Mouse (Mus musculus): ENCODE results near the gene Tmcc3. TPM values are rescaled to one million over a fixed set of nuclear protein-coding genes. Genes with fewer than 3 reads are reported as not detected.

Gene Tmcc3
- total and polyA plus RNA-seq, 3 experiments, result 11.3 to 30.1 (median 23.1) TPM

GRCm38 (mm10) chr10:94520306-94521106 lies 208.8 kb downstream of the Tmcc3 start:
- H3K27me3 ChIP-seq (replicated peaks), result no peaks in the 10 kb centered on the region
- no peak overlapping the region for H3K4me2 ChIP-seq (ENCODE audit: insufficient read depth, low read depth, poor library complexity, severe bottlenecking)
- dilution Hi-C loops (cut with MboI; ENCODE audit: extremely low pct_ligation_motif_present, extremely low pct_unique_long_range_greater_than_20kb, low sequenced_read_pairs) (no loop called here), in situ Hi-C loops (cut with MboI; ENCODE audit: low pct_ligation_motif_present, low pct_unique_long_range_greater_than_20kb, low sequenced_read_pairs) (no loop called here)
- H3K9me3 ChIP-seq (replicated peaks; ENCODE audit: low read length), result no peaks in the 10 kb centered on the region
- no peak overlapping the region for H3K4me3 ChIP-seq (replicated peaks in 1 of 3; ENCODE audit: low read depth in 2 of 3, low read length in 2 of 3, poor library complexity in 1 of 3)
- no peak for DNase-seq (ENCODE audit: extremely low read depth)
- TF ChIP-seq POLR2A (IDR thresholded peaks at IDR 0.05; ENCODE audit: low read depth, low read length) (no peak), ZC3H11A (IDR thresholded peaks at IDR 0.05; ENCODE audit: low read depth, low read length) (no peak)
- H3K9ac ChIP-seq (ENCODE audit: insufficient read depth, low read depth), result no peak overlapping the region
- H3K36me3 ChIP-seq (replicated peaks in 1 of 2; ENCODE audit: control insufficient read depth in 1 of 2, insufficient read depth in 1 of 2, low read length in 1 of 2), result peaks cover 7 to 12% of the 10 kb centered on the region in 2 experiments
- H3K27ac ChIP-seq (ENCODE audit: insufficient read depth, low read depth), result no peak overlapping the region
- peaks cover 31 to 65% of the 10 kb centered on the region in 2 experiments for H3K4me1 ChIP-seq (ENCODE audit: control insufficient read depth in 1 of 2, insufficient read depth in 2 of 2)
- H3K79me2 ChIP-seq (replicated peaks; ENCODE audit: control insufficient read depth, extremely low read depth, insufficient read depth, poor library complexity, severe bottlenecking), result peaks cover 4% of the 10 kb centered on the region

DNA sequence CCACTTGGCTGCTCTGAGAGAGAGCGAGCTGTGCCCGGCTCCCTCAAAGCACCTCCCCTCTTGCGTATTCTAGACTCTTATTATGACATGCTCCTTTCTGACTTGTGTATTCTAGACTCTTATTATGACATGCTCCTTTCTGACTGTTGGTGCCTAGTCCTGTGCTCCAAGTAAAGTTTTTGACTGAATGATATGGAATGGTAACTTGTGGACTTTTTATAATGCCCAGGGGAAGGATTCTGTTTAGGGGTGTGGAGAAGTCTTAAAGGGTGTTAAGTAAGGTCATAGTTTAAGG lies 209.3 kb downstream of the Tmcc3 start:
- dilution Hi-C loops (cut with MboI; ENCODE audit: extremely low pct_ligation_motif_present, extremely low pct_unique_long_range_greater_than_20kb, low sequenced_read_pairs), result no loop called here

GRCm38 (mm10) chr10:94521776-94522175 lies 210.0 kb downstream of the Tmcc3 start:
- peaks cover 40 to 77% of the 10 kb centered on the region in 2 experiments for H3K4me1 ChIP-seq (ENCODE audit: control insufficient read depth in 1 of 2, insufficient read depth in 2 of 2)
- H3K4me2 ChIP-seq (ENCODE audit: insufficient read depth, low read depth, poor library complexity, severe bottlenecking), result no peak overlapping the region
- TF ChIP-seq MAZ (IDR thresholded peaks at IDR 0.05; ENCODE audit: low read depth, low read length), result no peak
- no peak for TF ChIP-seq PAX5 (IDR thresholded peaks at IDR 0.05; ENCODE audit: low read length)
- TF ChIP-seq ETS1 (conservative IDR thresholded peaks at IDR 0.05; ENCODE audit: low read depth, low read length), result peak; percentile 86
- TF ChIP-seq ZNF384 (IDR thresholded peaks at IDR 0.05; ENCODE audit: low read depth, low read length), result no peak
- TF ChIP-seq TCF12 (IDR thresholded peaks at IDR 0.05; ENCODE audit: low read depth, low read length), result peak; percentile 60; the same call in 1 of the 2 replicates
- peak; percentile 67; the same call in 1 of the 2 replicates for TF ChIP-seq MXI1 (IDR thresholded peaks at IDR 0.05; ENCODE audit: low read depth, low read length)
- peak; percentile 10; the same call in 1 of the 2 replicates for TF ChIP-seq ELF1 (IDR thresholded peaks at IDR 0.05; ENCODE audit: low read depth, low read length)
- TF ChIP-seq MAX (IDR thresholded peaks at IDR 0.05; ENCODE audit: low read length), result peak; percentile 70; the same call in 1 of the 2 replicates
- no peak for TF ChIP-seq SMC3 (IDR thresholded peaks at IDR 0.05; ENCODE audit: low read depth, low read length)
- TF ChIP-seq SIN3A (IDR thresholded peaks at IDR 0.05; ENCODE audit: low read length), result no peak; the same call in 1 of the 2 replicates
- no peak for TF ChIP-seq HCFC1 (IDR thresholded peaks at IDR 0.05; ENCODE audit: low read depth, low read length)
- TF ChIP-seq JUN (IDR thresholded peaks at IDR 0.05; ENCODE audit: insufficient read depth, low read depth, low read length), result no peak
- peak; percentile 53 for TF ChIP-seq EP300 (IDR thresholded peaks at IDR 0.05; ENCODE audit: low read length)
- TF ChIP-seq MYC (IDR thresholded peaks at IDR 0.05; ENCODE audit: low read depth, low read length), result peak; percentile 89
- no peak for TF ChIP-seq RCOR1 (conservative IDR thresholded peaks at IDR 0.05; ENCODE audit: low read depth, low read length)
- peak; percentile 92 for TF ChIP-seq BHLHE40 (IDR thresholded peaks at IDR 0.05; ENCODE audit: low read depth, low read length)
- TF ChIP-seq CTCF (conservative IDR thresholded peaks at IDR 0.05 in 1 of 2, IDR thresholded peaks at IDR 0.05 in 1 of 2; ENCODE audit: low read depth in 2 of 2, low read length in 2 of 2), result peak in 1 of 2 experiments; percentile 17; a peak in 1 of 4 replicates
- no peak for TF ChIP-seq E2F4 (IDR thresholded peaks at IDR 0.05; ENCODE audit: insufficient replicate concordance, low read depth, low read length)
- TF ChIP-seq POLR2A (IDR thresholded peaks at IDR 0.05; ENCODE audit: low read depth, low read length), result no peak
- TF ChIP-seq USF1 (IDR thresholded peaks at IDR 0.05; ENCODE audit: low read depth, low read length), result no peak
- TF ChIP-seq IRF4 (IDR thresholded peaks at IDR 0.05; ENCODE audit: low read depth, low read length), result peak; percentile 50
- TF ChIP-seq RAD21 (IDR thresholded peaks at IDR 0.05; ENCODE audit: low read depth, low read length), result no peak; the same call in 1 of the 2 replicates
- no peak for TF ChIP-seq UBTF (IDR thresholded peaks at IDR 0.05; ENCODE audit: low read depth, low read length)
- no peaks in the 10 kb centered on the region for H3K27me3 ChIP-seq (replicated peaks)
- peak overlapping the region; percentile 50 for H3K27ac ChIP-seq (ENCODE audit: insufficient read depth, low read depth)
- DNase-seq (ENCODE audit: extremely low read depth), result peak; percentile 83
- in situ Hi-C loops (cut with MboI; ENCODE audit: low pct_ligation_motif_present, low pct_unique_long_range_greater_than_20kb, low sequenced_read_pairs) (no loop called here), dilution Hi-C loops (cut with MboI; ENCODE audit: extremely low pct_ligation_motif_present, extremely low pct_unique_long_range_greater_than_20kb, low sequenced_read_pairs) (no loop called here)
- no peak overlapping the region for H3K4me3 ChIP-seq (replicated peaks in 1 of 3; ENCODE audit: low read depth in 2 of 3, low read length in 2 of 3, poor library complexity in 1 of 3)
- H3K79me2 ChIP-seq (replicated peaks; ENCODE audit: control insufficient read depth, extremely low read depth, insufficient read depth, poor library complexity, severe bottlenecking), result peaks cover 4% of the 10 kb centered on the region; the same call in 1 of the 2 replicates
- H3K9ac ChIP-seq (ENCODE audit: insufficient read depth, low read depth), result no peak overlapping the region
- H3K9me3 ChIP-seq (replicated peaks; ENCODE audit: low read length), result no peaks in the 10 kb centered on the region
- peaks cover 7 to 14% of the 10 kb centered on the region in 2 experiments for H3K36me3 ChIP-seq (replicated peaks in 1 of 2; ENCODE audit: control insufficient read depth in 1 of 2, insufficient read depth in 1 of 2, low read length in 1 of 2)

More for the DNA sequence above, 209.3 kb downstream of the Tmcc3 start:
- 0 out of 2 replicates have a peak, but pooled peaks have one; percentile 16 for TF ChIP-seq HCFC1 (IDR thresholded peaks at IDR 0.05; ENCODE audit: low read depth, low read length)
- TF ChIP-seq BHLHE40 (IDR thresholded peaks at IDR 0.05; ENCODE audit: low read depth, low read length), result no peak
- Histone ChIP-seq H3K27me3 (replicated peaks) (no peaks in the 10 kb centered on the region), H3K9ac (ENCODE audit: insufficient read depth, low read depth) (no peak overlapping the region), H3K4me2 (ENCODE audit: insufficient read depth, low read depth, poor library complexity, severe bottlenecking) (no peak overlapping the region), H3K4me3 (replicated peaks in 1 of 3; ENCODE audit: low read depth in 2 of 3, low read length in 2 of 3, poor library complexity in 1 of 3) (no peak overlapping the region), H3K9me3 (replicated peaks; ENCODE audit: low read length) (no peaks in the 10 kb centered on the region), H3K4me1 (ENCODE audit: control insufficient read depth in 1 of 2, insufficient read depth in 2 of 2) (peaks cover 33 to 70% of the 10 kb centered on the region in 2 experiments), H3K36me3 (replicated peaks in 1 of 2; ENCODE audit: control insufficient read depth in 1 of 2, insufficient read depth in 1 of 2, low read length in 1 of 2) (peaks cover 7 to 10% of the 10 kb centered on the region in 2 experiments), H3K27ac (ENCODE audit: insufficient read depth, low read depth) (no peak overlapping the region), H3K79me2 (replicated peaks; ENCODE audit: control insufficient read depth, extremely low read depth, insufficient read depth, poor library complexity, severe bottlenecking) (peaks cover 4% of the 10 kb centered on the region)
- in situ Hi-C loops (cut with MboI; ENCODE audit: low pct_ligation_motif_present, low pct_unique_long_range_greater_than_20kb, low sequenced_read_pairs), result no loop called here
- peak; percentile 40 for DNase-seq (ENCODE audit: extremely low read depth)
